Mouse (Mus musculus) gonadal fat pad, adult 2 months (tissue): ENCODE measurements around the gene Col20a1. TPM values are rescaled to one million over a fixed set of nuclear protein-coding genes. Genes with fewer than 3 reads are reported as not detected.
A peak's percentile ranks its signal among the peaks of the same experiment; 100 is the strongest.

Experiments
- DNase-seq: peaks from one replicate; pipeline ENCODE4 v3.0.0-alpha.2; 2012; ENCODE audit warnings: low read depth
- polyA plus RNA-seq: library from polyadenylated mRNA; depleted of rRNA; stranded (reverse); fragments of >200 nt; gene quantifications from 2 replicates; pipeline ENCODE4 v1.2.3, GENCODE M21; 2012; rRNA removed

The Col20a1 gene
- 1.4 and 1.5 TPM in 2 replicates for polyA plus RNA-seq

- no peak for DNase-seq
Observed at GRCm38 (mm10) chr2:180986449-180986848, at the start of gene Col20a1. Gene Col20a1 (plus strand): TSS chr2:180986535.

GRCm38 (mm10) chr2:180940187-180940586 lies 46.1 kb upstream of the Col20a1 start:
- no peak for DNase-seq

DNA sequence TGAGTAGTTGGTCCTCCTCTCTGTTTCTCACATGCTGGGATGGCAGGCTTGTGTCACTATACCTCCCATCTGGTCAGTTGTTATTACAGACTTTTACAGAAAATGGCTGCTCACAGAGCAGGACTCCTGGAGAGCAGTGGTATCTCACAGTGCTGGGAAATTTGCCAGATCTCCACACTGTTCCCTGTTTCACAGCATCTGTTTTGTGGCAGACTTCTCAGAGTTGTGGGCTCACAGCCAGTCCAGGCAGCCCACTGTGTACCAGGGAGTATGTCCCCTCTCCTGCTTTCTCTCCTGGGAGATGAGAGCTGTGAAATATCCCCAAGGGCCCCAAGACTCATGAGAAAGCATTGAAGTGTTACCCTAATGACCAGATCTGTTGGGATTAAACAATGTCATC lies 44.5 kb upstream of the Col20a1 start:
- DNase-seq: no peak

GRCm38 (mm10) chr2:180949947-180950346 lies 36.4 kb upstream of the Col20a1 start:
- no peak for DNase-seq

GRCm38 (mm10) chr2:180952731-180953171 lies 33.6 kb upstream of the Col20a1 start:
- no peak for DNase-seq

GRCm38 (mm10) chr2:180953638-180954037 lies 32.7 kb upstream of the Col20a1 start:
- no peak for DNase-seq

DNA sequence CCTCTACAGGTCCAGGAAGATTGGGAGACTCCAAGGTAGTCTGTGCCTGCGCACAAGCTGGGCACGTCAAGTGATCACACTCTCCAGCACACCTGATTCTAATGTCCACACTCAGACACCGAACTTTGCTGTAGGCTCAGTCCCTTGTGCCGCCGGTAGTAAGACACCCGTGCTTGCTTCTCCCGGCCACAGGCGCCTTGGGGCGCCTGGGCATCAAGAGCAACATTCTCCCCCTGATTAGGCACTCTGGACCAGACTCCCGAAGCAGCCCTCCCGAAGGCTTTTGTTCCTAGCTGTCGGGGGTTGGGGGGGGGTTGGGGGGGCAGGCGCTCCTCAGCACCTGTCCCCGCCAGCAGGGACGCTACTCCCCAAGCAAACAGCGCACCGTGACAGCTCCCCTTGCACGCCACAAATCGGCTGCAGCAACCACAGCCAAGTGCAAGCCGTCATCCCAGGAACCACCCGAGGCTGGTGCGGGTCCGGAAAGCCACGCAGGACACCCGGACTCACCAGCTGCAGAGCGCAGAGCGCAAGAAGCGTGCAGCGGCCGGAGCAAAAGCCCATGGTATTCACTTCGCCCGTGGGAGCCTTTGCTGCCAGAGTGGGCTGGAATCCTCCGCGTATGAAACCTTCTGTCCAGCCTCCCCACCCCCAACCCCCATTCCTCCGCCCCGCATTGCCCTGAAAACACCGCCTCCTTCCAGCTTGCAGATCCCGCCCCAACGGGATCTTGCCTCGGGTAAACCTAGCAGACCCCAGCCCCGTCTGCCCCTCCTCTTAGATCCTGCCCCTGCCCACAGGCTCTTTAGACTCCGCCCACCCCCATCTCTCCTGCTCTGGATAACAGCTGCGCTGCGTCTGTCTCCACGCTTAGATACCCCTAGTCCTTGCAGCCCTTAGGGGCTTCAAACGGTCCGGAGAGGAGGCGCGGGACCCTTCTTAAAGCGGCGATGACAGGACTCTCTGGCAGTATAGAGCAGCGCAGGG lies 32.0 kb upstream of the Col20a1 start, which contains the start of gene Nkain4:
TSS of gene Nkain4 (minus strand) at position 639 of the 987 bp plus-strand sequence.
- no peak for DNase-seq

DNA sequence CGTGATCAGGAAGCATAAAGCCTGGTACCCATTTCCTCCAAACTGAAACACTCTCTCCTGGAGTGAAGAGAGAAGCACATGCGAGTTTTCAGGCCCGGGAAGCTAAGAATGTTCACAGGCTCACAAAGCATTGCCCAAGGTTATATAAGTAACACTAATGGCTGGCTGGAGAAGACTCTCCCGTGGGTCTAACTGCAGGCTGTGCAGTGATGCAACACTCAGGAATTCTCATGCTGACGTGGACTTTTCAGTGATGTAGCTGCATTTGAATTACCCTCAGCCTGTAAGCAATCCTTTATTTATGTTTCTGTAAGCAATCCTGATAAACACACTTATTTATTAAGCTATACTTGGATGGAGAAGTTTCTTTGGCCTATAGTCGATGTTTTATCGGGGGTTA lies 26.7 kb upstream of the Col20a1 start:
- DNase-seq: no peak

GRCm38 (mm10) chr2:180960187-180960586 lies 26.1 kb upstream of the Col20a1 start:
- DNase-seq: no peak

DNA sequence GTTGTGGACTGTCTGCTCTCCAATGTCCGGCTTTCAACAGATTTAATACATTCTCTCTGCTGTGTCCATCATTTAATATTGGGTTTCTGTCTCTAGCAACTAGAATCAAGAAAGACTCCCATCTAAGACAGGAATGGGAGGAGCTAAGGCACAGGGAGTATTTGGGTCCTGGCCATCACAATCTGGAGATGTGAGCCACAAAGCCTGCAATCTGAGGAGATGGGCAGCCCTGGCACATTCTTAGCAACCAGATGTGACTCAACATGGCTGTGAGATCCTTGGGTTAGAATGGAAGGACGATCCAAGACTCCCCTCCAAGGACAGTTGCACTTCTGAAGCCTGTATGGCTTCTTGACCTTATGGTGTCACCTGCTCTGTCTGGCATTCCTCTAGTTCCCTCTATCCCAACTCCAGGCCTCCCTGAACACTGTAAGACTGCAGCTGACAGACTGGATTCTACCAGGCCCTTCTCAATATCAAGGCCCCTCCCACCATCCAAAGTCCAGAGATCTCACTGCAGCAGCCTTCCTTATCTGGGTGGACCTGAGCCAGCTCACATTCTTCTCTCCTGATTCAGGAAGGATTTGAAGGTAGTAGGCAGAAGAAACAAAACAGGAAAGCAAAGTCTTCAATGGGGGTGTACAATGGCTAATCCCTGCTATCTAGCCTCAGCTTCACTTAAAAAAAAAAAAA lies 23.6 kb upstream of the Col20a1 start:
- no peak for DNase-seq

- no peak for DNase-seq
Observed at GRCm38 (mm10) chr2:180963956-180964355, 22.4 kb upstream of the Col20a1 start.

GRCm38 (mm10) chr2:180966092-180966882 lies 20.0 kb upstream of the Col20a1 start:
- DNase-seq: no peak

DNA sequence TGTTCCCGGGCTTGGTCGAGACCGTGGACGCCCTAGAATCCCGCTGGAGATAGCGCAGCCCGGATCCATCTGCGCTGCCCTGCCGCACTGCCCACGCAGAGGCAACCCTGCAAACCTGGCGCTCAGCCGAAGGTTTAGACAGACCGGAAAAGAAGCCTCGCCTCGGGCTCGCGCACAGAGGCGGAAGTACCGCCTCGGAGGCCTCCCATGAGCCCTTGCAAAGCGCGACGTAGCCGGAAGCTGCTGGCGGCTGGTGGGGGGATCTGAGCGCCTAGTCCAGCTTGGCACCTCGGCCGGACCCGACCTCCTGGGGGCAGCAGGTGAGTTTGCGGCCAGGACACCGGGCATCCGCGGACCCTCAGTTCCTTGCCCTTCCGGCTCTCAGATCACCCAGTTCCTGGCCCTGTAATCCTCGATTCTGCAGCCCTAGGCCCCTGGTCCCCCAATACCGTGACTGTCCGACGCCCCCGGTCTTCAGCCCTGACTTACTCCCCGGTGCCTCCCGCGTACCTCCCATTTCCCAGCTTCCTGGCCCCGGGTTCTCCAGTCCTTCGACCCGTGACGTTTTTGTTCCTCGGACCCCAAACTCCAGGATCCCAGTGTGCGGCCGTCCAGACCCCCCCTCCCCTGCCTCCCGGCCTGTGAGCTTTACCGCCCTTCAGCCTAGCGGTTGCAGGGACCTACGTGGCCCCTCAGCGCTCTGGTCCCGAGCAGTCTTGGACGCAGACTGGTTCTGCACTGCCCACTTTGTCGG lies 19.1 kb upstream of the Col20a1 start, which contains the start of gene Arfgap1:
TSS of gene Arfgap1 (plus strand) at position 216 of the 754 bp plus-strand sequence.
- peak; percentile 49 for DNase-seq

DNA sequence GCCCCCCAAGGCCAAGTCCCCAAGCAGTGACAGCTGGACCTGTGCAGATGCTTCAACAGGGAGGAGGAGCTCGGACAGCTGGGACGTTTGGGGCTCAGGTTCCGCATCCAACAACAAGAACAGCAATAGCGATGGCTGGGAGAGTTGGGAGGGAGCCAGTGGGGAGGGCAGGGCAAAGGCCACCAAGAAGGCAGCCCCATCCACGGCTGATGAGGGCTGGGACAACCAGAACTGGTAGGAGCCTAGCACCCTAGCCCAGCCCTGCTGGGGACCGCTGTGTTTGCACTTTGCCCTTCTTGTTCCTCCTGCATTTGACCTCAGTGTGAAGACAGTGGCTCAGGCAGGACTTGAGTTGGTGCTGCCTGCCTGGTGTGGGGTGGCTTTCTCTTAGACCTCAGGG lies 5.2 kb upstream of the Col20a1 start:
- no peak for DNase-seq

DNA sequence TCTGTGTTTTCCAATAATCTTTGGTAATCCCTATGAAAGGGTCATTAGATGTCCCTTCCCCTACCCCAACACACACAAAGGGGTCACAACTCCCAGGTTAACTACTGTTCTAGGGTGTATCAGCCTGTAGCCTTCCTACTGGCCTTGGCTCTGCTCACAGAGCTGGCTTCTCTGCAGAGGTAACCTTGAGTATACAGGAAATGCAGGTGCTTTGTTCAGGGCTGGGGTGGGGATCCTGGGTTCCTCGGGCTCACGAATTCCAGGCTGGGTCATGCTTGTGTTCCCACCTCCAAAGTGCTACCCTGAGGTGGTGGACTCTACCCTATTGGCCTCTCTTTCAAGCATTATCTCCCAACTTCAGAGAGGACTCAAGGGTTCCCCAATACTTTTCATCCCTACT lies 700 bp upstream of the Col20a1 start:
- no peak for DNase-seq

GRCm38 (mm10) chr2:180987001-180987400 lies 666 bp downstream of the Col20a1 start:
- DNase-seq: no peak

- no peak for DNase-seq
Observed at GRCm38 (mm10) chr2:180987432-180988030, 1.2 kb downstream of the Col20a1 start.

DNA sequence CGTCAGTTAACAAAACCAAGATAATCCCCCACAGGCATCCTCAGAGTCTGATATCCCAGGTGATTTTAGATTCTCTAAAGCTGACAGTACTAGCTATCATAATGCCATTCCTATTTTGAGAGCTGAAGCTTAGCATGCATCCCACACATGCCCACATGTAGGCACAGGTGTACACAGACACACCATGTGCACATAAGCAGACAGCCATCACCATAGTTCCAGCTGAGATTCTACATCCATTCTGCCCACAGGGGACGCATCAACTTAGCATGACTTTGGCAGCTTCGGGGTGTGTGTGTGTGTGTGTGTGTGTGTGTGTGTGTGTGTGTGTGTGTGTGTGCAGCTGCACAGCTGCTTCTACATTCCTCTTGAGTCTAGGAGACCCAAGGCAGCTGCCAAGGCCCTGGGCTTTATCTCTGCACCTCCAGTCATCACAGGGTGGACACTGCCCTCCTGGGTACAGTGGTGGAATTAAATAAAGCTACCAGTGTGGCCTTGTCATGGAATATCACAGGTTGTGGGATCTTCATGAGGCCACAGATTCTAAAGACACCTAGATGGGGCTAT lies 2.1 kb downstream of the Col20a1 start:
- no peak for DNase-seq

GRCm38 (mm10) chr2:180988948-180989347 lies 2.6 kb downstream of the Col20a1 start:
- no peak for DNase-seq

DNA sequence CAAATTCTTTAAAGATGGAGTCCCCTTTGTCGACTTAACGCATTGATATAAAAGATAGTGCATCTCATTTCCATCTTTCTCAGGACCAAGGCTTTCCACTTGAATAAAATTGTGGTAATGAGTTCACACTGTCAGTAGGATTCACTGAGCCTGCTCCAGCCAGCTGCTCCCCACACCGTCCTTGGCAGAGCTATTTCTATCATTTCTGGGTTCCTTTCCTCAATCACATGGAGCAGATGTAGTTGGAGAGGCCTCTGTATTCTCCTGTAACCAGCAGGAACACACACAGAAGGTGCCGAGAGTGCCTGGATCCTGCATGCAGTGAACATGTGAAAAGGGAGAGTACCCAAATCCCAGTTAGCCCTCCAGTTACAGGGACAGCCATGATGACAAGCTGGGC lies 4.0 kb downstream of the Col20a1 start:
- no peak for DNase-seq
